Mouse (Mus musculus): ENCODE measurements at regions not wholly inside any gene's neighbourhood (a gene's known extent, or its start where the extent isn't known, plus 50 kb on each side); places are given as distances from the start of the nearest gene placed in this dataset.

- no peak for DNase-seq
These were observed 52.5 kb downstream of the Adm start for GRCm38 (mm10) chr7:110679916-110680315.

- no peak for DNase-seq
These were observed 55.5 kb downstream of the Adm start for GRCm38 (mm10) chr7:110682911-110683310.

GRCm38 (mm10) chr7:110688884-110689681 is 61.6 kb downstream of the Adm start:
- DNase-seq = peak; percentile 76

- DNase-seq = no peak
These were observed 62.8 kb downstream of the Adm start for GRCm38 (mm10) chr7:110690241-110690640.

GRCm38 (mm10) chr7:110690856-110691255 is 63.4 kb downstream of the Adm start:
- peak; percentile 54 for DNase-seq

GRCm38 (mm10) chr7:110694262-110694661 is 66.8 kb downstream of the Adm start:
- no peak for DNase-seq

GRCm38 (mm10) chr7:110695729-110696128 is 68.3 kb downstream of the Adm start:
- no peak for DNase-seq

GRCm38 (mm10) chr7:110698211-110699153 is 69.5 kb upstream of the Ampd3 start:
- DNase-seq = peak; percentile 44

GRCm38 (mm10) chr7:110699596-110699995 is 68.4 kb upstream of the Ampd3 start:
- DNase-seq = no peak

GRCm38 (mm10) chr7:110701681-110702413 is 66.2 kb upstream of the Ampd3 start:
- no peak for DNase-seq

- peak; percentile 72 for DNase-seq
These were observed 65.6 kb upstream of the Ampd3 start for GRCm38 (mm10) chr7:110702414-110702783.

- DNase-seq = no peak
These were observed 62.5 kb upstream of the Ampd3 start for GRCm38 (mm10) chr7:110705311-110706000.

GRCm38 (mm10) chr7:110706001-110706695 is 61.9 kb upstream of the Ampd3 start:
- DNase-seq = no peak

GRCm38 (mm10) chr7:110706696-110707087 is 61.3 kb upstream of the Ampd3 start:
- peak; percentile 86 for DNase-seq

GRCm38 (mm10) chr7:110708116-110708515 is 59.9 kb upstream of the Ampd3 start:
- DNase-seq = peak; percentile 77

- no peak for DNase-seq
These were observed 59.2 kb upstream of the Ampd3 start for GRCm38 (mm10) chr7:110708781-110709180.

GRCm38 (mm10) chr7:110709606-110710005 is 58.4 kb upstream of the Ampd3 start:
- DNase-seq = no peak

GRCm38 (mm10) chr7:110710256-110710962 is 57.6 kb upstream of the Ampd3 start:
- no peak for DNase-seq

- DNase-seq = no peak
These were observed 54.3 kb upstream of the Ampd3 start for GRCm38 (mm10) chr7:110713661-110714060.

GRCm38 (mm10) chr7:110715110-110715509 is 52.9 kb upstream of the Ampd3 start:
- DNase-seq = no peak
